Mouse (Mus musculus): ENCODE measurements around the gene Zdhhc15. TPM values are rescaled to one million over a fixed set of nuclear protein-coding genes. Genes with fewer than 3 reads are reported as not detected.
"Not testable (repeated sequence)": the region's sequence is repeated elsewhere in the genome, so short reads cannot be mapped to it uniquely, and the experiment has no call there.

The Zdhhc15 gene
- under 1 TPM; 0.12 to 0.16 TPM for total RNA-seq (2021)
- long read RNA-seq, experiment 1: 0 reads
- long read RNA-seq, experiment 2: 0 reads

- peak; percentile 0 for DNase-seq (ENCODE audit: low spot score)
Observed at GRCm38 (mm10) chrX:104670757-104671549, at the start of gene Zdhhc15. TSS of gene Zdhhc15 (minus strand) at chrX:104671064.

GRCm38 (mm10) chrX:104707935-104708334 lies 37.1 kb upstream of the Zdhhc15 start:
- DNase-seq (ENCODE audit: low spot score): no peak

DNA sequence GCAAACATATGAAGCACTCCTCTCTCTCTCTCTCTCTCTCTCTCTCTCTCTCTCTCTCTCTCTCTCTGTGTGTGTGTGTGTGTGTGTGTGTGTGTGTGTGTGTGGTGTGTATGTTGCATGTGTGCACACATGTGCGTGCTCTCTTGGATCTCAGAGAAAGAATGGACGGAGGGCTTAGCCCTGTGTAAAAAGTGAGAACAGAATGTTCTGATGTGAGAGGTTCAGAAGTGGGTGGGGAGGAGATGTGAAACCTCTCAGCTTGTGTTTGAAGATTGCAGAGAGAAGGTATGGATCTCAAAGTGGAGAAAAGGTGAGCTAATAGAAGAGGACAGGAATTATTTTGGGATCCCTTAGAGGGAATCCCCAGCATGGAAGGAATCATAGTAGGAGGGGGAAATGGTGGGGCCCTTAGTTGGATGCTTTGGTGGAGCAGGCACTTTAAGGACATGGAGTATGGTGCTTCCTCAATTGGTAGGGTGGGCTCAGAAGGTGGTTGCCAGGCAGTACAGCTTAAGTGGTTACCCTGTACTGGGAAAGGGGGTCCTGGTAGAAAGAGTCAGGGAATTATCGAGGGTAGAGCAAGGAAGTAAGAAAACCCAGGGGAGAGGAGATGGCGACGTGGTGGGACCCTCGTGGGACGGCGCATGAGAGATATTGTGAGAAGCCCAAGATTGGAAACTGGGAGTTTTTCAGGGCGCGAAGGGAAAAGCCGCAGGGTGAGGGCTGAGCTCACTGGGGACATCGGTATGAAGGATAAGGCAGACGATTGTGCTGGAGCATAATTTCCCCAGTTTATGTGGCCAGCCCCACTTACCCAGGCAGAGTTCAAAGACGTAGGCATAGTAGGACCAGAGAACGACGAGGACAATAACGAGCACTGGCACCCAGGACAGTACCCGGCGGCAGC lies 761 bp downstream of the Zdhhc15 start:
- DNase-seq (ENCODE audit: low spot score): no peak

- no peak for DNase-seq (ENCODE audit: low spot score)
Observed at GRCm38 (mm10) chrX:104656976-104657375, 13.9 kb downstream of the Zdhhc15 start.

DNA sequence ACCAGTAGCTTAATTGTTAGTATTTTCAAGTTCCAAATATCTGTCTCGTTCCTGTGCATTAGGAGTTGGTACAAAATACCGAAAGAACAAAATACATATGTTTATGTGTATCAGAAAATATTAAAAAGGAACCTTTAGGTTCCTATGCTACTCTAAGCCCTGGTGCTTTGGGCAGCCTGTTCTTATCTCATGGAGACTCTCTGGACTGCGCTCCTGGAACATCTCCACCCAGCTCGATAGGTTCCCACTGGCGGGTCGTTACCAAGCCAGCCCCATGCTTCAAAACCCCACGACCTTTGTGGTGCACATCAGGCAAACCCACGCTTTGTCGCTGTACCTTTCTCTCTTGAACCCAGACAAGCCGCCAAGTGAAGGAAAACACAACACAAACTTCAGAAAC lies 58.3 kb downstream of the Zdhhc15 start:
- no peak for DNase-seq (ENCODE audit: low spot score)

DNA sequence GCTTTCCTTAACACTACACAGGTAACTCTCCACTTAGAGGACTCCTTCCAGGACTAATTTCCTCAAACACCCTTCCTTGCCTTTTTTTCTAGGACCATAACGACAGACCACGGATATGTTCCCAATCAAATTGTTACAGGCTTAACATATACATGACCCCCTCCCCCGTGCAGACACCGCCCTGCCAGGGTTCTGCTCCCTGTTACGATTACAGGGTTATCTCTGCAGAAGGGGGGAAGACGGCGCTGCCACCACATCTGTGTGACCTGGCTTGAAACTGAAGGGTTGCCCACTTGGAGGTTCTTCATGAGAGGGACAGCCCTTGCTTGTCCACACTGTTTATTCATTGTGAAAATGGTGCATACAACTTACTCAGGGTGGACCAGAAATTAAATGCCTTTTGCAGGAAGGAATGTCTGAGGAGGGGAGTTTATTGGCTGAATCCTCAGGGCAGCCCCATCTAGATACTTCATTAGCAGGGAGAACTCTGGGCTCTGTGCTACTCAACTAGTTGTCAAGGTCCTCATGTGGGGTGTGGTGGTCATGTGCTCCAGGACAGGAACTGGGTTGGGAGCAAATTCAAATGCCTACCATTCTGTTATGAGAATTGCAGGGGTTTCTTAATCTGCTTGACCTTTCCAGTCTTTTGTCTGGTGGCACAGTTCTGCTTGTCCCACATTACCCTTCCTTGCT lies 67.0 kb downstream of the Zdhhc15 start:
- not testable (repeated sequence) for DNase-seq (ENCODE audit: low spot score)

DNA sequence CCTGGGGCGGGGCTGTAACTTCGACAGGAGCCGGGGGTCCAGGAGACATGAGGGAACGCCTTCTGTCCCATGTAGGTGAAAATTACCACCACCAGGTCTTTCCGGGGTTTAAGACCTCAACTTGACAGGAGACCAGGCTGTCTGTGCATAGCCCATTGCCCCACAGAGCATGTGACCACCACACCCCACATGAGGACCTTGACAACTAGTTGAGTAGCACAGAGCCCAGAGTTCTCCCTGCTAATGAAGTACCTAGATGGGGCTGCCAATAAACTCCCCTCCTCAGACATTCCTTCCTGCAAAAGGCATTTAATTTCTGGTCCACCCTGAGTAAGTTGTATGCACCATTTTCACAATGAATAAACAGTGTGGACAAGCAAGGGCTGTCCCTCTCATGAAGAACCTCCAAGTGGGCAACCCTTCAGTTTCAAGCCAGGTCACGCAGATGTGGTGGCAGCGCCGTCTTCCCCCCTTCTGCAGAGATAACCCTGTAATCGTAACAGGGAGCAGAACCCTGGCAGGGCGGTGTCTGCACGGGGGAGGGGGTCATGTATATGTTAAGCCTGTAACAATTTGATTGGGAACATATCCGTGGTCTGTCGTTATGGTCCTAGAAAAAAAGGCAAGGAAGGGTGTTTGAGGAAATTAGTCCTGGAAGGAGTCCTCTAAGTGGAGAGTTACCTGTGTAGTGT lies 68.5 kb downstream of the Zdhhc15 start:
- not testable (repeated sequence) for DNase-seq (ENCODE audit: low spot score)

GRCm38 (mm10) chrX:104573946-104574345 lies 96.9 kb downstream of the Zdhhc15 start:
- DNase-seq (ENCODE audit: low spot score): no peak

GRCm38 (mm10) chrX:104567497-104567896 lies 103.4 kb downstream of the Zdhhc15 start:
- no peak for DNase-seq (ENCODE audit: low spot score)

DNA sequence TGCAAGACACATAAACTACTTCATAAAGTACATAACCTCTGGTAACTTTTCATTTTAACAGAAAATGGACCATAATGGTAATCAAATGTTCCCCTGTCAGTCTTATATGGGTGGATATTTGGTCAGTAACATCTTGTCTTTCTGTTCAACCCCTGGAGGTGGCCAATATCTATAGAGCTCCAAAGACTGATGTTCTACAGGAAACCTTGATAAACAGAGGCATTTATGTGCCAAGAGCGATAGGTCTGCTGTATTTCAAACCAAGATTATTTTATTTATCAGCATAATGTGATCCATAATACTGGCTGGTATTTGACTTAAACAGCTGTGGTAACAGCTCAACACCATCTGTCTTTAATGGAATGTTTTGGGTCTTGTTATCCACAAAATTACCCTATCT lies 125.6 kb downstream of the Zdhhc15 start:
- DNase-seq (ENCODE audit: low spot score): no peak

DNA sequence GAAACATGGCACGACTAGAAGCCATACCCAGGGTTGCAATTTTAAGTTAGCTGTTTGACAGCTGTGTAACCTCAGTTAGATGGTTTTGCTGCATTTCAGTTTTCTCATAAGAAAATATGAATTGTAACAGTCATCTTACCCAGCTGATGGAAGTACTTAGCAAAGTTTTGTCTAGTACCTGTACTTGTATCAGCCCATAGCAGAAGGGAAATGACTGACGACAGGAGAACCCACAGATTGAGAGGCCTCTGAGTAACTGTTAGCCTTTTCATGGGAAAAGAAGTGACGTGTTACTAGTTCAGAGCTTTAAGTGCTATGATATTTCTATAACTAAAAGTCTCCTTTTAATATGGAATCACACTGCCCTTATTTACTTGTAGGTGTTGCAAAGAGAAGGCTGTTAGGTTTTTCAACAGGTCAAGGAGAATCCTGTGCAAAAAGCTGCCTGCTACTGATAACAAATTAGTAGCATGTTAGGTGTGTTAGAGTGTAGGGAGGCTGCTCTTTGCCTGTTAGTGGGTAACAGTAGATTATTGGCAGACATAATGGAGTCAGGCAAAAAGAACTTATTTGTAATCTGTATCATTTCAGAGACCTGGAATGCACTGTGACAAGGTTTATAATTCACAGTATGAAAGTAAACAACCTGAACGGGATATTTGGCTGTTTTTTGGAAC lies 126.8 kb downstream of the Zdhhc15 start:
- no peak for DNase-seq (ENCODE audit: low spot score)

- no peak for DNase-seq (ENCODE audit: low spot score)
Observed at GRCm38 (mm10) chrX:104542635-104543034, 128.2 kb downstream of the Zdhhc15 start.

DNA sequence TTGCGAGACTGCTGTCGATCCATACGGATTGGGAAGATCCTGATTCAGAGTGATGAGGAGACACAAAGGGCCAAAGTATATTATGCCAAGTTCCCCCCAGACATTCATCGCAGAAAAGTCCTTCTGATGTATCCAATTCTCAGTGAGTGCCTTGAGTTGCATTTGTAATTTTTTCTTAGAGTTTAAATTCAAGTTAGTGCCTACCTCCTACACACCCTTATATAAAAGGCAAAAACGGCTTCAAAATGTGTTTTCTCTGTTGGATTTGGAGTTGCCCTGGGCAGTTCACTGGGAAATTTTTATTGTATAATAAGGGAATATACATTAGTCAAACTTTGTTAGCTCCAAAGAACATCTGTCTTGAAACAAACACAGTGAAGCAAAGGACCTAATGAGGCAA lies 169.1 kb downstream of the Zdhhc15 start:
- no peak for DNase-seq (ENCODE audit: low spot score)

DNA sequence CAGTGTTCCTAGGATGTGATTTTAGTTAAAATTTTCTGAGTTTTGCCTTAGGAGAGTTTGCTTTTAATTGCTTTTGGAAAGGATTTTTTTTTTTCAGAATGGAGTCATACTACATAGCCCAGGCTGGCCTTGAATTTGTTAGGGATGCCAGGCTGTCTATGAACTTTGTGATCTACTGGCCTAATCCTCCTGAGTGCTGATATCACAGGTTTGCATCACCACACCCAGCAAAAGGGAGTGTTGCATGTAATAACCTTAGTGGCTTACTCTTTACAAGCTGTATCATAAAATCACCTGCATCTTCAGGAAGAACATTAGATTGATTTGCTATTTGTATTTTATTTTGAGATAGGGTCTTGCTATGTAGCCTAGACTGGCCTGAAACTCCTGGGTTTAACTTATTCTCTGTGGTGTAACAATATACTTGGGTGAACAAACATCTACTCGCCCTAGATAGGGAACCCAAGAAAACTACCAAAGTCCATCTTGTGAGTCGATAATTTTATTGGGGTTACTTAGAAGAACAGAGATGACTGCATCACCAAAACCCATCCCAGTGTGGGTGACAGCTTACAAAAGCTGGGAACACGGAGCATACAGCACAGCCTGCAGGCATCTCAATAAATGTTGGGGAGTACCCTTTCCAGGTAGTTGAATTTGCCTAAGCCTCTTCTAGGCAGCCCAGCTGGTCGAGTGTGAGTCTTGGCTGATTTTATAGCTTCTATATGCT lies 181.1 kb downstream of the Zdhhc15 start:
- DNase-seq (ENCODE audit: low spot score): no peak

DNA sequence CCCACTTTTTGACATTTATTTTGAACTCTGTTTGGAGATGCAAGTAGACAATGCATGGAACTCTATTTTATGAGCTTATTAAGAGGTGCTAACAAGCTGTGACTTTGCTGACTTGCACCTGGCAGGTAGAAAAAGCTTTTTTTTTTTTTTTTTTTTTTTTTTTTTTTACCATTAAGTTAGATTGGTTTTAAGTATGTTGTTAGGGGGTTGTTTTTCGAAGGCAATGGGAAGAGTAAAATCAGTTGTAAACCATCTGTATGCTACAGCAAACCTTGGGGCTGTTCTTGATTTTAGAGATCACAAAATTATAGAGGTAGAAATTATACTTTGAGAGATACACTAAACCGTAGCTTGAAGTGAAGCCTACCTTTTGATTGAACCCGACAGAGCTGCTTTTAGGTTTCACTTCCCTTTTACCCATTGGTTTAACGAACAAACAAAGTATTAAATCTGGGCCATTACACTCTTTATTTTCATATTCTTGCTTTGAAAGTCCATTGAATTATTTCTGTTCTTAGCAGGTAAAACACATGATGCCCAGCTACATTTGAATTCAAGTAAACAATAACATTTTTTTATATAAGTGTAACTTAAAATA lies 181.9 kb downstream of the Zdhhc15 start:
- no peak for DNase-seq (ENCODE audit: low spot score)

DNA sequence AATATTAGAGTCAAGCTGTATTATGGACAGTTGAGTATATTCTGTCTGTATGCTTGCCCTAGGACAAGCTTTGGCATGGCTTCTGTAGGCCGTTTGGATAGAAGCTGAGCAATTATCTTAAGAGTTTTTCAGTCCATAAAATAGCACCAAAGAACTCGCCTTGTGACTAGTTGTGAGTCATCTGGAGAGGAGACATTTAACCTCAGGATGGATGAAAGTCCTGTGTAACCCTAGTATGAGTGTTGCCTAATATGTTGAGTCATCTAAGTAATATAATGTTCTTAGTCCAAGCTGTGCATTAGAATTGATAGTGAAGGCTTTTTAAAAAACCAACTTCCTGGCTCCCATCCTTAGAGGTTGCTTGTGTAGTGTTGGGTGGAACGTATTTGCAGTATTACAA lies 182.8 kb downstream of the Zdhhc15 start:
- no peak for DNase-seq (ENCODE audit: low spot score)
